Mouse (Mus musculus): ENCODE data around the gene Abcc4. TPM values are rescaled to one million over a fixed set of nuclear protein-coding genes. Genes with fewer than 3 reads are reported as not detected.

The Abcc4 gene
- total and polyA plus RNA-seq, 3 experiments = 10.4 to 28.7 (median 26.5) TPM

DNA sequence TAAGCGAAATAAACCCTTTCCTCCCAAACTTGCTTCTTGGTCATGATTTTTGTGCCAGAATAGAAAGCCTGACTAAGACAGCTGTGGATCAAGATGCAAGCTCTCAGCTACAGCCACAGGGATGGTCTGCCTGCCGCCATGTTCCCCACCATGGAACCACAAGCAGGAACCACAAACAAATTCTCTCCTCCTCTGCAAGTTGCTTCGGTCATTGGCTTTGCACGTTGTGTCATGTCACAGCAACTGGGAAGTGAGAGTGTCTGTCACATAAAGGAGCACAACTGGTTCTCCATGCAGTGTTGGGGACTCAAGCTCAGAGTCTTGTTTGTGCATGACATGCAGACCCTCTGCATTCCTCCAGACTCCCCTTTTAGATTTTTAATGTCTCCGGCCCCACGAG, 20.4 kb downstream of the Abcc4 start:
- Histone ChIP-seq H3K79me2 (replicated peaks; ENCODE audit: control insufficient read depth, extremely low read depth, insufficient read depth, poor library complexity, severe bottlenecking) (peaks cover 18% of the 10 kb centered on the region; the same call in 1 of the 2 replicates), H3K27me3 (replicated peaks) (no peaks in the 10 kb centered on the region), H3K4me2 (ENCODE audit: insufficient read depth, low read depth, poor library complexity, severe bottlenecking) (peak overlapping the region; percentile 34; the same call in 1 of the 2 replicates), H3K9me3 (replicated peaks; ENCODE audit: low read length) (no peaks in the 10 kb centered on the region), H3K27ac (ENCODE audit: insufficient read depth, low read depth) (peak overlapping the region; percentile 84), H3K9ac (ENCODE audit: insufficient read depth, low read depth) (peak overlapping the region; percentile 12; the same call in 1 of the 2 replicates), H3K4me1 (ENCODE audit: control insufficient read depth in 1 of 2, insufficient read depth in 2 of 2) (peaks cover 44 to 82% of the 10 kb centered on the region in 2 experiments), H3K36me3 (replicated peaks in 1 of 2; ENCODE audit: control insufficient read depth in 1 of 2, insufficient read depth in 1 of 2, low read length in 1 of 2) (peaks cover 11 to 24% of the 10 kb centered on the region in 2 experiments), H3K4me3 (replicated peaks in 1 of 3; ENCODE audit: low read depth in 2 of 3, low read length in 2 of 3, poor library complexity in 1 of 3) (no peak overlapping the region)
- TF ChIP-seq SIN3A (IDR thresholded peaks at IDR 0.05; ENCODE audit: low read length) (peak; percentile 77; the same call in 1 of the 2 replicates), PAX5 (IDR thresholded peaks at IDR 0.05; ENCODE audit: low read length) (no peak), IRF4 (IDR thresholded peaks at IDR 0.05; ENCODE audit: low read depth, low read length) (peak; percentile 75), UBTF (IDR thresholded peaks at IDR 0.05; ENCODE audit: low read depth, low read length) (no peak), GABPA (IDR thresholded peaks at IDR 0.05; ENCODE audit: insufficient replicate concordance, low read depth, low read length) (no peak), POLR2A (IDR thresholded peaks at IDR 0.05; ENCODE audit: low read depth, low read length) (0 out of 2 replicates have a peak, but pooled peaks have one; percentile 31), ZKSCAN1 (IDR thresholded peaks at IDR 0.05; ENCODE audit: borderline replicate concordance, low read depth, low read length) (no peak), CHD1 (IDR thresholded peaks at IDR 0.05; ENCODE audit: low read depth, low read length) (0 out of 2 replicates have a peak, but pooled peaks have one; percentile 44), JUND (conservative IDR thresholded peaks at IDR 0.05; ENCODE audit: low read depth, low read length) (no peak), MAX (IDR thresholded peaks at IDR 0.05; ENCODE audit: low read length) (peak; percentile 77), RAD21 (IDR thresholded peaks at IDR 0.05; ENCODE audit: low read depth, low read length) (no peak), TCF12 (IDR thresholded peaks at IDR 0.05; ENCODE audit: low read depth, low read length) (peak; percentile 68), USF1 (IDR thresholded peaks at IDR 0.05; ENCODE audit: low read depth, low read length) (no peak), POLR2AphosphoS2 (IDR thresholded peaks at IDR 0.05; ENCODE audit: low read depth, low read length) (no peak), SMC3 (IDR thresholded peaks at IDR 0.05; ENCODE audit: low read depth, low read length) (0 out of 2 replicates have a peak, but pooled peaks have one; percentile 2), KAT2A (IDR thresholded peaks at IDR 0.05; ENCODE audit: insufficient replicate concordance, low read length) (no peak), ETS1 (conservative IDR thresholded peaks at IDR 0.05; ENCODE audit: low read depth, low read length) (peak; percentile 69), E2F4 (IDR thresholded peaks at IDR 0.05; ENCODE audit: insufficient replicate concordance, low read depth, low read length) (no peak), MEF2A (IDR thresholded peaks at IDR 0.05; ENCODE audit: borderline replicate concordance, low read depth, low read length) (peak; percentile 70), JUN (IDR thresholded peaks at IDR 0.05; ENCODE audit: insufficient read depth, low read depth, low read length) (no peak), TBP (conservative IDR thresholded peaks at IDR 0.05; ENCODE audit: low read depth, low read length) (no peak), NRF1 (IDR thresholded peaks at IDR 0.05; ENCODE audit: low read depth, low read length) (peak; percentile 27; the same call in 1 of the 2 replicates), CHD2 (IDR thresholded peaks at IDR 0.05; ENCODE audit: low read length) (0 out of 2 replicates have a peak, but pooled peaks have one; percentile 15), RCOR1 (conservative IDR thresholded peaks at IDR 0.05; ENCODE audit: low read depth, low read length) (no peak), BHLHE40 (IDR thresholded peaks at IDR 0.05; ENCODE audit: low read depth, low read length) (peak; percentile 71), ELF1 (IDR thresholded peaks at IDR 0.05; ENCODE audit: low read depth, low read length) (0 out of 2 replicates have a peak, but pooled peaks have one; percentile 28), USF2 (conservative IDR thresholded peaks at IDR 0.05; ENCODE audit: low read depth, low read length) (no peak), ZMIZ1 (IDR thresholded peaks at IDR 0.05; ENCODE audit: low read depth, low read length) (no peak), HCFC1 (IDR thresholded peaks at IDR 0.05; ENCODE audit: low read depth, low read length) (0 out of 2 replicates have a peak, but pooled peaks have one; percentile 20), ZC3H11A (IDR thresholded peaks at IDR 0.05; ENCODE audit: low read depth, low read length) (no peak), CTCF (conservative IDR thresholded peaks at IDR 0.05 in 1 of 2, IDR thresholded peaks at IDR 0.05 in 1 of 2; ENCODE audit: low read depth in 2 of 2, low read length in 2 of 2) (no peak), MAFK (IDR thresholded peaks at IDR 0.05; ENCODE audit: insufficient replicate concordance, low read length) (0 out of 2 replicates have a peak, but pooled peaks have one; percentile 32), MXI1 (IDR thresholded peaks at IDR 0.05; ENCODE audit: low read depth, low read length) (peak; percentile 92), EP300 (IDR thresholded peaks at IDR 0.05; ENCODE audit: low read length) (peak; percentile 77; the same call in 1 of the 2 replicates), MAZ (IDR thresholded peaks at IDR 0.05; ENCODE audit: low read depth, low read length) (no peak), ZNF384 (IDR thresholded peaks at IDR 0.05; ENCODE audit: low read depth, low read length) (no peak), NELFE (IDR thresholded peaks at IDR 0.05; ENCODE audit: low read depth, low read length) (peak; percentile 15; the same call in 1 of the 2 replicates), MYC (IDR thresholded peaks at IDR 0.05; ENCODE audit: low read depth, low read length) (peak; percentile 77)
- in situ Hi-C loops (cut with MboI; ENCODE audit: low pct_ligation_motif_present, low pct_unique_long_range_greater_than_20kb, low sequenced_read_pairs) = loop anchor here (25.0 kb wide), 1 partner anchor 1602 kb away; the partner anchor contains the start of gene Mbnl2
- peak; percentile 84 for DNase-seq (ENCODE audit: extremely low read depth)
- dilution Hi-C loops (cut with MboI; ENCODE audit: extremely low pct_ligation_motif_present, extremely low pct_unique_long_range_greater_than_20kb, low sequenced_read_pairs) = no loop called here
